Mouse (Mus musculus) cerebellum, postnatal 25 days (tissue): ENCODE measurements around the gene Eif4b.

Source experiments
- DNase-seq, 2 experiments: peaks; one replicate each; pipeline ENCODE4 v3.0.0; 2021; ENCODE audit warnings: mixed read lengths in 2 of 2

Gene Eif4b

GRCm38 (mm10) chr15:102119121-102119830 lies 45.7 kb downstream of the Eif4b start:
- peak in 1 of 2 experiments; percentile 33 for DNase-seq

- DNase-seq = peak; percentile 86 to 88
These were observed 46.2 kb downstream of the Eif4b start for GRCm38 (mm10) chr15:102119831-102120170.

GRCm38 (mm10) chr15:102120530-102120929 lies 47.0 kb downstream of the Eif4b start:
- no peak for DNase-seq

- DNase-seq = peak; percentile 81 to 89
These were observed 52.7 kb downstream of the Eif4b start for GRCm38 (mm10) chr15:102126303-102126702.

- no peak for DNase-seq
These were observed 59.7 kb downstream of the Eif4b start for GRCm38 (mm10) chr15:102133314-102133713.

DNA sequence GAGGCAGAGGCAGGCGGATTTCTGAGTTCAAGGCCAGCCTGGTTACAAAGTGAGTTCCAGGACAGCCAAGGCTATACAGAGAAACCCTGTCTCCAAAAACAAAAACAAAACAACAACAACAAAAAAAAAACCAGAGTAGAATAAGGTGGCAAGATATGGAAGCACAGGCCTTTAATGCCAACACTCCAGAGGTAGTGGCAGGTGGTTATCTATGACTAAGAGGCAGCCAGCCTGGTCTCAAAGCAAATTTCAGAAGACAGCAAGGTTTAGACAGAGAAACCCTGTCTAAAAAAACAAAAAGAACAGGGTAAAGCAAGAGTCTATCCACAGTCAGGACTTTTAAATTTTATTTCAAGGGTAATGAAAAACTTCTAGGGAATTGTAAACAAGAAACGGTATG lies 61.1 kb downstream of the Eif4b start:
- no peak for DNase-seq

DNA sequence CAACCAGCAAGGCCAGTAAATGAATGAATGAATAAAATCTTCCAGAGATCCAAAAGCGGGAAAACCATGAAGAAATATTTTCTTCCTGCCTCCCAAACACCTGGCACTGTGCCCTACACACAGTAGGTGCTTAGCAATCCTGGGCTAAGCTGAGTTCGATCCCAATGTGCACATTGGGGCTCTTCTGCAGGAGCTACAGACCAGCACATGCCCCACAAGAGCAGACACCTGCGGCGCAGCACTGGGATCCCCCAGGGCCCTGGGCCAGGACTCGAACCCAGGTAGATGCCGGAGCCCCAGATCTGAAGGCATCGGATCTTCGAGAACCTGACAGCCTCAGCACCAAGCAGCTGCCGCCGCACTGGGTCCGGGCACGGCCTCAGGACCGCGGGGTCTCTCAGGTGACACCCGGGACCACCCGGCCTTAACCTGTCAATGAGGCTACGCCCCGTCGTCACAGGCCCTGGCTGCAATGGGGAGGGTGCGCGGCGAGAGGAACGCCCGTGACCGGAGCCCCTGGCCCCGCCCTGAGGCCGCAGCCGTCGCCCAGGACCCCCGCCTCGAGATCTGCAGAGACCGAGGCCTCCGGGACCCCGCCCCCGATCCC lies 62.1 kb downstream of the Eif4b start:
- peak in 1 of 2 experiments; percentile 60 for DNase-seq

GRCm38 (mm10) chr15:102136129-102136758 lies 62.7 kb downstream of the Eif4b start, which contains the start of gene Spryd3:
Spryd3 (minus strand) TSS chr15:102136234.
- DNase-seq = peak; percentile 98 to 100

GRCm38 (mm10) chr15:102141120-102141519 lies 67.5 kb downstream of the Eif4b start:
- DNase-seq = no peak

DNA sequence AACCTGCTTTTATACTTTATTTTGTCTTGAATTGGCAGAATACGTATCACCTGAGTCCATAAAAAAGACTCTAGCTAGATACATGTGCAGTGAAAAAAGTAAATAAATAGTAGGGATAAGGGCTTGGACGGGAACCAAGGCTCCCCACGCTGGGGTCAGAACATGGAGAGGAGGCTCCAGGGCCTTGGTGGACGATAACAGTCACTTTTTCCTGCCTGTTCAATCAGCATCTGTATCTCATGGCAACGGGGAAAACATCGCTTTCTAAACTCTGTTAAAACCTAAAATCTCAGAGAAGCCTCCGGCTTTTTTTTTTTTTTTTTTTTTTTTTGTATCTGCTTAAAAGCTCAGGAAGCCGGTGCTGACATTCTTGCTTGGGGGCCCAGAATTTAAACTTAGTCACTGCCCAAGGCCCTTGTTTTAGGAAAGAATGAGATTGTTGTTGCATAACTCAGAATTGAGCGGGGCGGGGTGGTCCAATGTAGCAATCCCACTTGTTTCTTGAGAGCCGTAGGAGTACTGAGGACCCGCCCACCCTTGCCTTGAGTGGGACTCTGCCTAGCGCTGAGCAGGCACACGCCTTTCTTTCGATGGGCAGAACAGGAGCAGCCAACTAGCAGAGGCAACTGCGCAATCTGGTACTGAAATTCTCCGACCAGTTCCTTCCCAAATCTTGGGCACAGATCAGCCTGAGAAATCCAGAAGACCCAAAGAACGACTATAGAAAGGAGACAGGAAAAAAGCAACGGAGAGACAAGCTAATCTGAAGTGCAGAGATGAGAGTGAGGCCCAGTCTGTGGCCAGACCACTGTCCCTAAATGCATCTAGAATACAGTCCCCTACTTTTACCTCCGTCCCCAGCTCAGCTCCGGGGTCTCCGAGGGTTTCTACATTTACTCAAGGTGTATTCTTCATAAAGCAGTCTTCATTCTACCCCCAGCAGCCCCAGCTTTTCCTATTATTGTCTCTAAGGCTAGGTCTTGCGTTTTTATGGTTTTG lies 69.6 kb downstream of the Eif4b start:
- no peak for DNase-seq

GRCm38 (mm10) chr15:102144274-102144711 lies 70.7 kb downstream of the Eif4b start, which contains the start of gene Igfbp6:
Igfbp6 (plus strand) TSS chr15:102144362.
- no peak for DNase-seq

DNA sequence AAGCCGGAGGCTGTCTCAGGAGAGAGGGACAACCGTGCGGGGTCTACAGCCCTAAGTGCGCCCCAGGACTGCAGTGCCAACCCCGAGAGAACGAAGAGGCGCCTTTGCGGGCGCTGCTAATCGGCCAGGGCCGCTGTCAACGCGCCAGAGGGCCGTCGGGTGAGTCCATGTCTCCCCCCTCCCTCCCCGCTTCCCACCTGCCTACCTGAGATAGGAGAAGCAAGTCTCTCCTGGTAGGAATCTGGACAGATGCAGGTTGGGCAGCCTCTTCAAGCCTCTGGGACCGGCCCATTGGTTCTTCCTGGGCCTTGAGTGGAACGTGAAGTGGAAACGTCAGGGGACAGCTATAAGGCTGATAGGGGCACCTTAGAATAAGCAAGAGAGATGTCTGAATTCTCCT lies 71.2 kb downstream of the Eif4b start:
- no peak for DNase-seq

DNA sequence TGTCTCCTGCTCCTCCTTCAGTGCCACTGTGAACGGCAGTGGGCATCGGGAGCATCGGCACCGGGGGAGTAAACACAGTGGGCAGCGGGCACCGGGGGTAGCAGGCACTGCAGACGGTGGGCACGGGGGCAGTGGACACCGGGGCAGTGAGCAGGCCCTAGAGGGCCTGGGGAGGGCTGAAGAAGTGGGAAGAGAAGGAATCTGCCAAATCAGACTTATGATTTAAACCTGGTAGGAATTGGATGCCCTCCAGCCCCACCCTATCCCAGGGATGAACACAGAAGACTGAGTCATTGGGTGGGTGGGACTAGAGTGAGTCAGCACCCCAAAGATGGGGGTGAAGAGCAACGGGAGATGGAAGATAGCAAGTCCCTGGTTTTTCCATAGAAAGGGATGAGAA lies 71.8 kb downstream of the Eif4b start:
- no peak for DNase-seq

GRCm38 (mm10) chr15:102146089-102146488 lies 72.5 kb downstream of the Eif4b start:
- no peak for DNase-seq
